Mouse (Mus musculus) heart, postnatal 14 days (tissue): Measurements from ENCODE around the gene Bend4. TPM values are rescaled to one million over a fixed set of nuclear protein-coding genes. Genes with fewer than 3 reads are reported as not detected.

Source experiments
- DNase-seq, 2 experiments: peaks; one replicate each; pipeline ENCODE4 v3.0.0; 2021 to 2022
- intact Hi-C: fragments of 180-260 bp; cut with DNase I; formaldehyde crosslinking; loops from one replicate; pipeline ENCODE4 v1.15.1; 2025
- total RNA-seq, 2 experiments: library from RNA; stranded (reverse); gene quantifications; 2 replicates each; pipeline ENCODE4 v1.2.3; 2021

Gene Bend4
- total RNA-seq, 2 experiments from 2014 or later = 3.7 to 3.8 TPM

- intact Hi-C loops = no loop called here
- no peak for DNase-seq
Measured at GRCm38 (mm10) chr5:67423963-67424362, 4.1 kb downstream of the Bend4 start.

GRCm38 (mm10) chr5:67423326-67423725 is 4.8 kb downstream of the Bend4 start:
- DNase-seq = no peak
- intact Hi-C loops = no loop called here

GRCm38 (mm10) chr5:67419407-67419806 is 8.7 kb downstream of the Bend4 start:
- intact Hi-C loops = no loop called here
- no peak for DNase-seq

GRCm38 (mm10) chr5:67411475-67411874 is 16.6 kb downstream of the Bend4 start:
- DNase-seq = no peak
- intact Hi-C loops = no loop called here

GRCm38 (mm10) chr5:67410426-67410825 is 17.7 kb downstream of the Bend4 start:
- no peak for DNase-seq
- intact Hi-C loops = no loop called here

- DNase-seq = no peak
- intact Hi-C loops = no loop called here
Measured at GRCm38 (mm10) chr5:67408391-67408790, 19.7 kb downstream of the Bend4 start.

- no peak for DNase-seq
- intact Hi-C loops = no loop called here
Measured at GRCm38 (mm10) chr5:67404919-67405318, 23.2 kb downstream of the Bend4 start.

- no peak for DNase-seq
- intact Hi-C loops = no loop called here
Measured at GRCm38 (mm10) chr5:67404380-67404779, 23.7 kb downstream of the Bend4 start.

GRCm38 (mm10) chr5:67401612-67402011 is 26.5 kb downstream of the Bend4 start:
- DNase-seq = no peak
- intact Hi-C loops = no loop called here

GRCm38 (mm10) chr5:67400608-67401480 is 27.3 kb downstream of the Bend4 start:
- DNase-seq = no peak
- intact Hi-C loops = no loop called here

GRCm38 (mm10) chr5:67399876-67400607 is 28.1 kb downstream of the Bend4 start:
- DNase-seq = no peak
- intact Hi-C loops = no loop called here

- DNase-seq = no peak
- intact Hi-C loops = no loop called here
Measured at GRCm38 (mm10) chr5:67397186-67397585, 30.9 kb downstream of the Bend4 start.

- no peak for DNase-seq
Measured at GRCm38 (mm10) chr5:67395211-67395851, 32.8 kb downstream of the Bend4 start.

GRCm38 (mm10) chr5:67393951-67394350 is 34.2 kb downstream of the Bend4 start:
- DNase-seq = no peak
- intact Hi-C loops = no loop called here

More at GRCm38 (mm10) chr5:67395211-67395851, 32.8 kb downstream of the Bend4 start:
- intact Hi-C loops = no loop called here

- no peak for DNase-seq
- intact Hi-C loops = no loop called here
Measured at GRCm38 (mm10) chr5:67382556-67382955, 45.6 kb downstream of the Bend4 start.

- DNase-seq = no peak
- intact Hi-C loops = no loop called here
Measured at GRCm38 (mm10) chr5:67381690-67382089, 46.4 kb downstream of the Bend4 start.

- DNase-seq = no peak
Measured at GRCm38 (mm10) chr5:67377044-67377621, 51.0 kb downstream of the Bend4 start.

GRCm38 (mm10) chr5:67362931-67363330 is 65.2 kb downstream of the Bend4 start:
- DNase-seq = no peak
- intact Hi-C loops = no loop called here

More at GRCm38 (mm10) chr5:67377044-67377621, 51.0 kb downstream of the Bend4 start:
- intact Hi-C loops = no loop called here

GRCm38 (mm10) chr5:67362316-67362715 is 65.8 kb downstream of the Bend4 start:
- intact Hi-C loops = no loop called here
- no peak for DNase-seq

- intact Hi-C loops = no loop called here
- no peak for DNase-seq
Measured at GRCm38 (mm10) chr5:67348949-67349348, 79.2 kb downstream of the Bend4 start.

GRCm38 (mm10) chr5:67347060-67347459 is 81.0 kb downstream of the Bend4 start:
- no peak for DNase-seq
- intact Hi-C loops = no loop called here
